Mouse (Mus musculus): ENCODE measurements at regions not wholly inside any gene's neighbourhood (a gene's known extent, or its start where the extent isn't known, plus 50 kb on each side); places are given as distances from the start of the nearest gene placed in this dataset.

DNA sequence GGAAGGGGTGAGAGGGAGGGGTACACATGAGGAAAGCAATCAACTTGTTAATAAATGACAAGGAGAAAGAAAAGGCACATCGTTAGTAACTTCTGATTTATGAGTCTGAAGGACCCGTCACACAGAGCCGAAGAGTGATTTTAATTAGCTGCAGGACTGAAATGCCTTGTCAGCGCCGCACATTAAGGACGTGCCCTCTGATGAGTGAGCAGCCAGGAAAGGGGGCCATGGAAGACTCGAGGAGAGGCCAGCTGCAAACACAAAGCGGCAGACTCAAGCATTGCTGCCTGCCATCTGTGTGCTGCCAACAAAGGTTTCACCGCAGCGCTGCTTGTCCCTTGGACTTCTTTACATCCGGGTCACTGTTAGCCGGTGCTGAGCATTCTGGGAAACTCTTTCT, 184.8 kb upstream of the Fn1 start:
- peak; percentile 43 for DNase-seq (ENCODE audit: low read depth, low spot score)

DNA sequence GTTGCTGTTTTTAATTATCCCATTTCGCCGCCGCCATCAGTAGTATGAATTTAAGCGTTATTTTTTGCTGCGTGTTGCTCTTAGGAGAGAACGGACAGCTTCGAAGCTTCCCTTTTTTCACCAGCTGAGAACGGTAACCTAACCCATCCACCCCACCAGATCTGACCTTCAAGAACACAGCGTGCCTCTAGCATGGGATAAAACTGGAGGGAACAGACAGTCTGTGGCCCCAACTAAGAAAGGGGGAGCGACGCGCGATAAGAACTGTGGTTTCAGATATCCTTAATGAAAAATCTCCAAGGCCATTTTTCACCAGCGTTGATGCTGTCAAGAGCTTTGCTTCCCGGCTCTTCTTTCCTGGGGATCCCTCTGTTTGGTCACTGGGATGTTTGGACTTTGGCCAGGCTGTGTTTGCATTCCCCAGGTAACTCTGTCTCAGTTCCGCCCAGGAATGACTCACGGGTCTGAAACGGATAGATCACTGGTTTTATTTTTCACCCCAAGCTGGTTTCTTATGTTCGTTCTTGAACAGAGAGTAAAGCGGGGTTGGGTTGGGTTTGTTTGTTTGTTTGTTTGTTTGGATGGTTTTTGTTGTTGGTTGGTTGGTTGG, 184.1 kb upstream of the Fn1 start:
- no peak for DNase-seq (ENCODE audit: low read depth, low spot score)

DNA sequence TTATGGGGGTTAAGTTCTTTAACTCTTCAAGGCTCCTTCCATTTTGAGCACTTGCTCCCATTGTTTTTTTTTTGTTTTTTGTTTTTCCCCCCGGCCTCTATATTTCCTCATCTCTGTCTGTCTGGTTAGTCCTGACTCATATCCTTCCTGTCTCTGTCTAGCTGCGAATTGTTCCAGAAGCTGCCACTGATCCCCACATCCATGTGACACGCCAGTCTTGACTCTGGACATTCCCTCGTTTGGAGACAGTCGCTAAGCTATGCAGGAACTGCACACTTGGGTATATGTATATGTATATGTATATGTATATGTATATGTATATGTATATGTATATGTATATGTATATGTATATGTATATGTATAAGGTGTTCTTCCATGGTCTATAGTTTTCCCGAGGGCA, 177.4 kb upstream of the Fn1 start:
- no peak for DNase-seq (ENCODE audit: low read depth, low spot score)

DNA sequence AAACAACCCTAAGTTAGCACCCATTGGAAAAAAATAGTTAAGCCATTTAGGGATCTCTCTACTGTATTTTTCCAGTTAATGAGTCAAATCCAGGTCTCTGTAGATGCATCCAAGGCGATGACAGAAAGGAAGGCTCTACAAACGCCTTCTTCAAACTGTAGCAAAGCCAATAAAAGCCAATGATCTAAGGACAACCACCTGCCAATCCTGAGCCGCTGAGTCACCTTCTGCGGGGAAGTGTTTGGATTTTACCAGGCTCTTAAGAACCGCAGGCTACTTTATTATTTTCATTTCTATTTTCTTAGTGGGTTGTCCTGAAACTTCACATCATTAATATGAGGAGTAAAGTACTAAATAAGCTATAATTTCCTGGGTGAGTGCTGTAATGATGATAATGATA, 171.4 kb upstream of the Fn1 start:
- no peak for DNase-seq (ENCODE audit: low read depth, low spot score)

DNA sequence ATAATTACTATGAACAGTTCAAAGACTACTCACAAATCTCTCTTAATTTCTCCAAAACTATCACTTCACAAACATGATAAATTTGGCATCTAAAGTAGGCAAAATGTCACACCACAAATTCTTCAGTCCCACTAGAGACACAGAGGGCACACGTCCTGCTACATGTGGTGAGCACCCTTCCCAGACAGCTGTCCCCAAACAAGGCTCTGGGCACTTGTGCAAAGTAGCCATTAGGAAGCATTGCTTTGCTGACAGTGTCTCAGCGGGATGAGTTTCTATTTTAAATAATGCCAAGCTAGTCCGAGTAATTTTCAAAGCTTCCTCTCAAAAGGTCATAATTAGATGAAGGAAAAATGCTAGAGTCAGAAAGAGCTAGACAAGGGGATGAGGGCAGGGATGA, 169.1 kb upstream of the Fn1 start:
- DNase-seq (ENCODE audit: low read depth, low spot score): no peak

DNA sequence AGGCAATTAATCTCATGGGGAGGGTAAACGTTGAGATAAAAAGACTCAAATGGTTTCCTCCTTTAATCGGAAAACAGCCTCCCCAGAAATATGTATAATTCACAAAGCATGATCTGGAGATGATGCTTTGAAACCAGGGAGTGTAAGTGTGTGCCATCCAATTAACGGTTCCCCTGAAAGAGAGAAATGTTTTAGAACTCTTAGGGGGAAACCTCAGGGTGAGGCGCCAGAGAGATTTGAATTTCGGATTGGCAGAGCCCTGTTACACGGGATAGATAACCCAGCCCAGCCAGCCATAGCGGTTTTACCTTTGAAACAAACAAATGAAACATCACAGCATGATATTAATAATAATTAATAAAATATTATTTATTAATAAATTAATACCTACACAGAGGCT, 168.1 kb upstream of the Fn1 start:
- no peak for DNase-seq (ENCODE audit: low read depth, low spot score)

DNA sequence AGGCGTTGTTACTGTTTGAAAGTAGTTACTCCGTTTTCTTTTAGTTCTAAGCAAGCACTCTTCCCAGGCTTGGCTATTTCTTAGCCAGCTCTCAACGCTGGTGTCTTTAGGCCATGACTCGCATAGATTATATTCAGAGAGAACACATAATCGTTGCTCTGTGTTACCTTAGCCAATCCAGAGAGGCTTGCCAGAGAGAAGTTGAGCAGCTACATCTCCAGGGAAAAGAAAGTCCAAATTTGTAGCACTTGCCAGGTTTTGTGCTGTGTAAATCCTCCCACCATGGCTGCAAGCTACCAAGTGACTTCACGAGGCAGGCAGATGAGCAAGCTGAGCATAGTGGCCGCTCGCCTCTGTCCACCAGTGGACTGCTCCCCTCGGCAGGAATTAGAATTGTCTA, 163.3 kb upstream of the Fn1 start:
- no peak for DNase-seq (ENCODE audit: low read depth, low spot score)

DNA sequence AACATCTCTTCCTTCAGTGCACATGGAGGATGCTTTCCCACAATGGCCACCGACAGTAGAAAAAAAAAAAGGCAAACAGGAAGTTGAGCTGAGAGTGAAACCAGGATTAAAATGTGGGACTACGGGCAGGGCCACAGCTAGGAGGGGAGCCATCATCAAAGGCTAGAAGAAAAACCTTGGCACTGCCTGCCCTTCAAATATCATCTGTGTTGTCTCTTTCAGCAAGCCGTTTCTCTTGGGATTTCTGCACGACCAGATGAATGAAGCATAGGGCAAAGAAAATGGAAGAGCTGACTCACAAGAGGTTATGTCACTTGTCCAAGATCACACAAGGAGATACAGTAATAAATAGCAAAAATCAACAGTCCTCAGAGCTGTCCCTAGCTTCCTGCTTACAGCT, 161.1 kb upstream of the Fn1 start:
- DNase-seq (ENCODE audit: low read depth, low spot score): no peak

DNA sequence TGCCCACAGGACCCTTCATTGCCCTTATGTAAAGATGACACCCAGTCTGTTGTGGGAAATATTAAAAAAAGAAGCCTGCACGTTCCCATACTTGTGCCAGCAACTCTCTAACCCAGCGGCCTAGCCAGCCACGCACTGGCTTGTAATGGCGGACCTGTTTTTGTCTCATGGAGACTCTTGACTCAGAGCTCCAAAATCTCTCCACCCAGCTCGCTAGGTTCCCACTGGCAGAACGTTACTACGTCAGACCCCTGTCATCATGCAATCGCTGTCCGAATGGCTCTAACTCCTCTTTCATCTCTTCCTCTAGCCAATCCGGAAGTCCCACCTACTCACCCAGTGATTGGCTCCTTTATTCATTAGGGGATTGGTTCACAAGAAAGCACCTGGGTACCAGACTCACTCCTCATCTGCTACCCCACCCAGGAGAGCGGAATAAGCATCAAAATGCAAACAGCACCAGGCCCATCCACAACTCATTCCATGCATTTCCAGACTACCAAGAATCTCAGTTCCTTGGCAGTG, 159.2 kb upstream of the Fn1 start:
- DNase-seq (ENCODE audit: low read depth, low spot score): no peak

DNA sequence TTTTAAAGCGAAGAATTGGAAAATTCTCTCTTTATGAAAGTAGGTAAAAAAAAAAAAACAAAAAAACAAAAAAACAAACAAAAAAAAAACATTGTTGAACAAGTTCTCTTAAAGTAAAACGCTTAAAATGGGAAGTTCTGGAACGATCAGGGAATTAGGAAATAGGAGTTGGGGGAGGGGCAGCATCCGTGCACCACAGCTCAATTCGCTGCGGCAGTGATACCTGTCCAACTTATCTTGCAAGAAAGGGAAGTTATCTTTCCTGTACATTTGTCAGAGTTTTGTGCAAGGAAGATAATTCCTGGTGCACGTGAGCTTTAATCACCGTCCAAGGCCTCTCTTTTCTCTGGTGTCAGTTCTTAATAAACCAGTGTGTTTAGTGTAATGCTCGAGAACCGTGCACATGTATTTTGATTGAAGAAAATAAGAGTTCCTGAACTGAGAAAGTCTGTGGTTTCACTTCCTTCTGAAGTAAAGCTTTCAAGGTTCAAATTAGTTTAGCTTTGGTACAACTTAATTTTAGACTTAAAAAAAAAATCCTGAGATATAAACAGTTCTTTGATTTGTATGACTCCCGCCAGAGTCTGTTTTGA, 158.3 kb upstream of the Fn1 start:
- DNase-seq (ENCODE audit: low read depth, low spot score): no peak

DNA sequence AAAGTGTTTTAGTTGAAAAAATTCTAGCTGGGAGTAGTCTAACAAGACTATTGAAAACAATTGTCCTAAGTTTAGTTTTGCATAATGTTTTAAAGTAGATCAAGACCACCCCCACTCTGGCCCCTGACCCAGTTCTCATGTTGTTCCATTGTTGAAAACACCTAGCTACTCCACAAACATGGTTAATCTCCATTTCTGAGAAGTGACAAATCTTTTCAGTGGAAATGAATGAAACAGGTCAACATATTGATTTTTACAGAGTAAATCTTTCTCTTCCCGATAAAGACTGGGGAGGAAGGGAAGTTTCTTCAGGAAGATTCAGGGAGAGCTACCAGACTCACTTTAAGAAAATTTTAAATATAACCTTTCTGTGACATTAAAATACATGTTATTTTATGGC, 155.0 kb upstream of the Fn1 start:
- no peak for DNase-seq (ENCODE audit: low read depth, low spot score)

DNA sequence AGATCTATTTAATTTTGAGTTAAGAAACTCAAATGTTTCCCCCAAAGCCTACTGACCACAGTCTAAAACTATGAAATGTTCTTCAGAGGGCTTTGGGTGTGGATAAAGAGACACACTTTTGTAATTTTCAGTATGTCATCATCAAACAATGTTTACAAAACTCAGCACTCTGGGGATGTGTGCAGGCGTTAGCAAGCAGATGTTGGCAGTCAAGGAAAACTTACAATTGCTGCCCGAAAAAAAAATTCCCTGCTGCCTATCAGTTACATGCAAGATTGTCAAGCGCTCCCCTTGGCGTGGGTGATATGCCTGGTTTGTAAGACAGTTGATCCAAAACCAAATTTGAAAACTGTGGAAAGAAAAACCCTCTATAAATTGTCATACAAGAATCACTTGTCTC, 154.6 kb upstream of the Fn1 start:
- no peak for DNase-seq (ENCODE audit: low read depth, low spot score)

DNA sequence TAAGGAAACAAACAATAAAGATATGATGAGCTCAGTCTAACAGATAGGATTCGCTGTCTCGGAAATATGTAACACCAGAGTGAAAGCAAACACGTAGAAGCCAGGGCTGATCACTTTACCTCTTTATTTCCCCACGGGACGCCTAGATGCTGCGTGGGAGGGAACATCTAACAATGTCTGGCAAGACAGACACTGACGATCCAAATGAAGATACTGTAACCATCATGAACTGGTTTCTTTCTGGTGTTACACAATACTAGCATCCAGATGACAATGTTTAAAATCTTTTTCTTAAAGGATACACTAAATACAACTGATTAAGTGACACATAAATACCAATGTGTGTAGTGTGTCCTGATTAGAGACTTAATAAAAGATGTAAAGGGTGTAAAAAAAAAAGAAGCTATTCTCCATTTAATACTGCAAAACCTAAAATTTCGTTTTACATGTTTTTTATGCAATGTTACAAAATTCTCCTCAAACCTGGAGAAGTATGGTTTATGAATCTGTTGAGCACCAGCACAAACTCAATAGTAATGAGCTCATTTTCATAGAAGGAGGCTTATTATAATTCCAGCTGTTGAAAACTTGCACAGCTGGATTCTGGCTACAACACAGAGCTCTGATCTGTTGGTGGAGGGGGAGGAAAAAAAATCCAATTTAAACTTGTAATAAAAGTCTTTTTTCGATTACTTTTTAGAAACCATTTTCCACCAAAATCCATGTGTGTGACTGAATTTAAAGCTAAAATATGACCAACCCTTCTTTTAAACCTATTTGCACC, 148.5 kb upstream of the Fn1 start:
- DNase-seq (ENCODE audit: low read depth, low spot score): no peak

DNA sequence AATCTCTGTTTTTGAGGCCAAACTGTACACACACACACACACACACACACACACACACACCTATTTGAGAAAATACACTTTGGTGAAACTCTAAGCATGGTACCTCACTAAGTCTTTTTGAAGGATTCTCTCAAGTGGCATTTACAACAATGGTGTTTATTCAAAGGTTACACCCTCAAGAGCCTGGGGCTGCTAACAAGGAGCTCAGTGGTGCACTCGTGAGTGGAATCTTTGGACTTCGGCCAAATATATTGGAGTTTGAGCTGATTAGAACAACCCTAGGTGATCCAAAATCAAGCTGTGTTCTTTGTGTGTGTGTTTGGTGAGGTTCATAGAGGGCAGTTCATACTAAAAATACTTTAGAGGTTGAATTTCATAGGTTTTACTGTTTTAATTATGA, 147.6 kb upstream of the Fn1 start:
- no peak for DNase-seq (ENCODE audit: low read depth, low spot score)

DNA sequence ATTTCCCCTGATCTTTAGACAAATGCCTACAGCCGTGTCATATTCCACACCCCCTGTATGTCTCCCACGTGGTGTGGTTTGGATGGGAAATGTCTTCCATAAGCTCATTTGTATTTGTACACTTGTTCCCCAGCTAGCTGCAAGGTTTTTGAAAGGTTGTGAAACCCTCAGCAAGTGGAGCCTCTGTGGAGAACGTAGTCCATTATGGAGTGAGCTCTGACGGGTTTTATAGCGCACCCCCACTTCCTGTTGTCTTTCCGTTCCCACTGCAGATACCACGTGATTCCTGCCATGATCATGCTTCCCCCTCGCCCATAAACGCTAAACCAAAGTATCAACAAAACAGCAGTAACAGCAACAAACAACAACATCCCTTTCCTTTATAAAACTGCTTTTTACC, 145.6 kb upstream of the Fn1 start:
- DNase-seq (ENCODE audit: low read depth, low spot score): no peak

DNA sequence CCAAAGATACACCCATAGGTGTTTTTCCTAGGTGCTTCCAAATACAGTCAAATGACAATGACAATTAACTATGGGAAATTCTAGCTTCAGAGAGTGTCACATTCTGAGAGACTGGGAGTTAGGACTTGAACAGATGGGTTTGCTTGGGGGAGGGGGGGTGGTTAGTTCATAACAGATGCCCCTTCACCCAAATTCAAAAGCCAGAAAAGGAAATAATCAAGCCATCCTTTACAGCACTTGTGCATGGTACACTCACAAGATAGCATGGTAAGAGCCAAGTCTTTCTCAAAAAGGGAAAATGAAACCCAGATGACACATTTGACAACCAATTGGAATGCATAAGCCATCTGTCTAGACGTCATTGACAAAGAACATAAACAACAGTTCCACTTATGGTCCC, 135.4 kb upstream of the Fn1 start:
- no peak for DNase-seq (ENCODE audit: low read depth, low spot score)

DNA sequence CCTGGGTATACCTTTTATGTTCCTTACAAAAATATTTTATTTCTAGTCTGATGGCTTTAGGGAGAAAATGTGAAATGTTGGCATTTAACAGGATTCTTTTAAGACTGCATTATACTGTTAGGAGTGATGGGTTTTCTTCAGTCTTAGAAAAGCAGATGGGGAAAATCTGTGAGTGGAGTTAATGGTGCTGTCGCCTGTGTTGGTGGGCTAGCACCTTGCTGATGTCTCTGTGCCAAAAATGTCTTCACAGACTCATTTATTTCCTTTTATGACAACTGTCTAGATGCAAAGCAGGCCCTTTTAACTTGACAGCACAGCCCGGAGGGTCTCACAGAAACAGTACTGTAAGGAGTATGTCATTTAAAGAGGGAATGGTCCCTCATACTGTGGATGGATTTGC, 131.9 kb upstream of the Fn1 start:
- no peak for DNase-seq (ENCODE audit: low read depth, low spot score)

DNA sequence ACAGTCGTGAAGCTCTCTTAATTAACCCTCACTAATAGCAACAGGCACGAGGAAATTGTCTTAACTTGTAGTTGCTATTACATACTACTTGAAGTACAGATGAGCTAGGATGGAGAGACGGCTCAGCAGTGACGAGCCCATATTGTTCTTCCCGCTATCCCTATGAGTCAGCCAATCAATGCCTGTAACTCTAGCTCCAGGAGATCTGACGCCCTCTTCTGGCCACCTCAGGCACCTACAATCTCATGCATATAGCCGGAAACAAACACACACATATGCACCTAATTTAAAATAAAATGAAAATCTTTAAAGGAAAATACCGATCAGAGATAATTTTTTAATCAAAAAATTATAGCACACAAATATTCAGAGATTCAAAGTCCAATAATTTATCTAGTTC, 125.3 kb upstream of the Fn1 start:
- DNase-seq (ENCODE audit: low read depth, low spot score): no peak

DNA sequence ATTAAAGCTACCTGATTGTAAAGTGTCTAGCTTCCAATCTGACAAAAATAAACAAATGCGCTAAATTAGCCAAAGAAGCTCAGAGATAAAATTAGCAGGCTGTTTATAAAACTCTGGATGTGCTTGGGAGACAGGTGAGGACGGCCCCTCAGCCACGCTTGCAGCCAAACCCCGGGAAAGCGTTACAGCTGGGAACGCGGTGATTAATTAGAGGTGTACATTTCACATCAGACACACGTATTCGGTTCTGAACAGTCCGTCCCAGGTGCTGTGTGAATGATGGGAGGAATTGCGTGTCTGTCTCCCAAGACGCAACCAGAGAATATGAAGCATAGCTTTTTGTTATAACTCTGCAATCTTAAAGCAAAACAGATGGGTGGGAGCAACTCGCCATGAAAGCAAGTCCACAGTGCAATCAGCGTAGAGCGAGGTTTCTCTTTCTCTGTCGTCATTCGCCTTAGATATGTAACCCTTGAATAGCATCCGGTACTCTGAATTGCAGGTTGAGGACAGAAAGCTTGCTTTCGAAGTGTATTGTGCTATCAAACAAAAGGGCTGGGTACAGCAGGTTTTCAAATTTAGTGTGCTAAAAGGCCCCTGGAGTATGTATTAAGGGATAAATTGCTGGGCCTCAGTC, 123.0 kb upstream of the Fn1 start:
- no peak for DNase-seq (ENCODE audit: low read depth, low spot score)

DNA sequence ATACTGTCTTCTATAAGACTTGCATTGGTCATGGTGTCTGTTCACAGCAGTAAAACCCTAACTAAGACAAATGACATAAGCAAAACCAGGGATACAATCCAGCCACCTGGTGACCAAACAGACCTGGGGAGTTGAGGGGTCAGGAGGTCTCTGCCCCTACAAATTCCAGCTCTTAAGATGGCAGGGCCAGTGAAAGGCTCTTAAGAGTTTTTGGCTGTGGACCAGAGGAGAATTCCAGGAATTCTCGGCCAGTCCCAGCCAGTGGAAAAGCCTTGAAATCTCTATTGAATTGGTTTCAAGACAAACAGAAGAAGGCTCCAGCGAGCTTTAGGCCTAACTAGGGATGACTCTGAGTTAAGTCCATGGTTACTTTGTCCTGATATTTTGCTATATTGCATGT, 119.5 kb upstream of the Fn1 start:
- DNase-seq (ENCODE audit: low read depth, low spot score): no peak

DNA sequence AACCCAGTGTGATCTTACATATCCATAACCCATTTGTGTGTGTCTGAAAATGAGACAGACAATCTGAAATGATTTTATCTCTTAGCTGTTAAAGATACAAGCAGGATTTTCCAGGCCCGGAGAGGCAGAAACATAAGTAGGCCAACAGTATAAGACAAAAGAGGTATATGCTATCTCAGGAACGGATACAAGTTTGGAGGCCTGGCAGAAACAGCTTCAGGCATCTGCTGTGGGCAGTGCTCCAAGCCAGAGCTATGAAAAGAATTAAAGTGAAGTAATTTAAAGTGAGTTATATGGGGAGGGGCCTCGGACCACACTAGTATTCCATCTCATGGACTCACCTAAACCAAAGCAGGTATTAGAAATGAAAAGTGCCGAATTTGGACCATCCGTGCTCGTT, 118.8 kb upstream of the Fn1 start:
- DNase-seq (ENCODE audit: low read depth, low spot score): no peak

DNA sequence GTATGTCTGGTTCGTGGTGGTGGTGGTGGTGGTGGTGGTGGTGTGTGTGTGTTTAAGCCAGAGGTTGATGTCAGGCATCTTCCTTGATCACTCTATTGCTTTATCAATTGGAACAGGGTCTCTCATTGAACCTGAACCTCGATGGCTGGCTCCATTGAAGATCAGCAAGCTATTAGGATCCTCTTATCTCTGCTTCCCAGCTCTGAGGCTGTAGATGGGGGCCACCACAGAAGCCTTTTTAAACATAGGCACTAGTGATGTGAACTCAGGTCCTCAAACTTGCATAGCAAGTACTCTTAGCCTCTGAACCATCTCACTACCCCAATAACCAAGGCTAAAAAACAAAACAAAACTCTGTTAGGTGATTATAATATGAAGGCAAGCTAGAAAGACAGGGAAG, 116.6 kb upstream of the Fn1 start:
- no peak for DNase-seq (ENCODE audit: low read depth, low spot score)

DNA sequence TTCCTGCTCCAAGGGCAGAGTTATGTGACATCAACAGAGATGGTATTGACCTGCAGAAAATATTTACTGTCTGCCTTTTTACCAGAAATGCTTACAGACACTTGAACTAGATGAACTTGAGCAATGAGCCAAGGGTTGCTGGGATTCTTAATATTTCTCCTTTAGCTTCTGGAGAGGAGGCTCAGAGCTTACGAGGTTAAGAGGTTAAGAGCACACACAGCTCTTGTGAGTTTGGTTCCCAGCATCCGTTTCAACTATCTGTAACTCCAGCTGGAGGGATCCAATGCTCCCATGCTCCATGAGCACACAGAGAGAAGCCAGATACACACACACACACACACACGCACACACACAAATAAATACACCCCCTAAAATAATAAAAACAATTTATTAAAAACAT, 114.7 kb upstream of the Fn1 start:
- DNase-seq (ENCODE audit: low read depth, low spot score): no peak
